Mouse (Mus musculus) midbrain, embryonic 13.5 days (tissue): ENCODE measurements around the gene Pcna. TPM values are rescaled to one million over a fixed set of nuclear protein-coding genes. Genes with fewer than 3 reads are reported as not detected.

ENCODE experiments used
- ATAC-seq: fragments of 200-750 bp; cut with Nextera tagmentation; 2 replicates; pipeline ENCODE4 v1.8.0; 2017; ENCODE audit warnings: mild to moderate bottlenecking, moderate TSS enrichment, moderate library complexity
- H3K27ac ChIP-seq: fragments of 300-500 bp; sonication (generic); 2 replicates; pipeline ENCODE4 v1.5.1; 2015; ENCODE audit warnings: inconsistent platforms, mild to moderate bottlenecking, moderate library complexity
- H3K27me3 ChIP-seq: fragments of 300-500 bp; sonication (generic); 2 replicates; pipeline ENCODE4 v1.6.1; 2015; ENCODE audit warnings: mild to moderate bottlenecking, inconsistent platforms
- H3K36me3 ChIP-seq: fragments of 300-500 bp; sonication (generic); 2 replicates; pipeline ENCODE4 v1.6.1; 2015; ENCODE audit warnings: mild to moderate bottlenecking, inconsistent platforms
- H3K4me1 ChIP-seq: fragments of 300-500 bp; sonication (generic); replicated peaks from 2 replicates; pipeline ENCODE4 v1.6.1; 2015; ENCODE audit warnings: inconsistent platforms
- H3K4me2 ChIP-seq: fragments of 300-500 bp; sonication (generic); replicated peaks from 2 replicates; pipeline ENCODE4 v1.6.1; 2015; ENCODE audit warnings: moderate library complexity, mild to moderate bottlenecking, inconsistent platforms
- H3K4me3 ChIP-seq: fragments of 300-500 bp; sonication (generic); replicated peaks from 2 replicates; pipeline ENCODE4 v1.5.1; 2015; ENCODE audit warnings: mild to moderate bottlenecking, inconsistent platforms
- H3K9ac ChIP-seq: fragments of 300-500 bp; sonication (generic); replicated peaks from 2 replicates; pipeline ENCODE4 v1.6.1; 2015; ENCODE audit warnings: mild to moderate bottlenecking, inconsistent platforms
- H3K9me3 ChIP-seq: fragments of 300-500 bp; sonication (generic); 2 replicates; pipeline ENCODE4 v1.6.1; 2016; ENCODE audit warnings: mild to moderate bottlenecking, inconsistent platforms
- WGBS: fragments of 180-500 bp; shearing (Covaris S2); methylation state at CpG from one replicate; pipeline ENCODE4 v1.1.7; 2015; 5-methylcytosine and 5-hydroxymethylcytosine counted together
- polyA plus RNA-seq: library from polyadenylated mRNA; unstranded; fragments of >200 nt; fragmentation: Nextera tagmentation; extraction: Ambion mirVana; gene quantifications from 2 replicates; pipeline ENCODE4 v1.2.1, GENCODE M21; 2015

Gene Pcna
- polyA plus RNA-seq, 1 experiment from 2014 or later: 157 TPM

- Histone ChIP-seq H3K4me2 (no peak overlapping the region), H3K4me3 (no peak overlapping the region), H3K9ac (no peak overlapping the region), H3K36me3 (no peaks in the 10 kb centered on the region), H3K9me3 (no peaks in the 10 kb centered on the region), H3K4me1 (no peaks in the 10 kb centered on the region), H3K27me3 (no peaks in the 10 kb centered on the region), H3K27ac (no peak overlapping the region)
- WGBS: 89% methylated on average over 5 of the region's 5 CpGs
- ATAC-seq: no peak
Measured at GRCm38 (mm10) chr2:132211995-132212656, 41.0 kb downstream of the Pcna start.

GRCm38 (mm10) chr2:132210806-132211312 is 42.3 kb downstream of the Pcna start:
- H3K4me2 ChIP-seq: no peak overlapping the region
- no peaks in the 10 kb centered on the region for H3K9me3 ChIP-seq
- H3K4me3 ChIP-seq: no peak overlapping the region
- H3K36me3 ChIP-seq: no peaks in the 10 kb centered on the region
- H3K9ac ChIP-seq: no peak overlapping the region
- H3K27ac ChIP-seq: no peak overlapping the region
- ATAC-seq: no peak
- whole genome bisulfite sequencing: 89% methylated on average over 9 of the region's 9 CpGs
- no peaks in the 10 kb centered on the region for H3K27me3 ChIP-seq
- no peaks in the 10 kb centered on the region for H3K4me1 ChIP-seq

DNA sequence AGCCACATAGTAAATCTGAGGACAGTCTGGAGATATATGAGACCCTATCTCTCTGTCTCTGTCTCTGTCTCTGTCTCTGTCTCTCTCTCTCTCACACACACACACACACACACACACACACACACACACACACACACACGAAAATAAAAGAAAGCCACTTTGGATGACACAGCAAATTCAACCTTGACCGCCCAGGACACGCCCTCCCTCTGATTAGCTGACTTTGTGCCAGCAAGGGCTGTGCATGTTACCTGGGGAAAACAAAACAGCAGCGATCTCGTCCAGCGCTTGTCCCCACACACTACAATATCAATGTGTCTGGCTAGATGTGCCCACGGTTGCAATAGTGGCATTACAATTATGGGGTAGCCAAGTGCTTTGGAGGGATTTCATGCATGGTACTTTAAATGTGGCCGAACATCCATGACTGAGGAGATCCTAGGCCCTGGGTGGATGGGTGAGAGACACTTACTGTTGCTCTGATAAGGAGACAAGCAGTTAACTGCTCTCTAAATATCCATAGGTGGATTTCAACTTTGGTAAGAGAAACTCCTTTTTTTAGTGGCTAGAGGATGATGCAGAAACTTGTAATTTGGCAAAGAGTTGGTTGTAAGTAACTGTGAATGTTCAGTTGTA is 44.8 kb downstream of the Pcna start:
- no peaks in the 10 kb centered on the region for H3K27me3 ChIP-seq
- no peak overlapping the region for H3K4me2 ChIP-seq
- no peaks in the 10 kb centered on the region for H3K9me3 ChIP-seq
- no peak overlapping the region for H3K9ac ChIP-seq
- H3K4me1 ChIP-seq: no peaks in the 10 kb centered on the region
- ATAC-seq: no peak
- WGBS: 86% methylated on average over 8 of the region's 8 CpGs
- no peak overlapping the region for H3K4me3 ChIP-seq
- no peaks in the 10 kb centered on the region for H3K36me3 ChIP-seq
- no peak overlapping the region for H3K27ac ChIP-seq

DNA sequence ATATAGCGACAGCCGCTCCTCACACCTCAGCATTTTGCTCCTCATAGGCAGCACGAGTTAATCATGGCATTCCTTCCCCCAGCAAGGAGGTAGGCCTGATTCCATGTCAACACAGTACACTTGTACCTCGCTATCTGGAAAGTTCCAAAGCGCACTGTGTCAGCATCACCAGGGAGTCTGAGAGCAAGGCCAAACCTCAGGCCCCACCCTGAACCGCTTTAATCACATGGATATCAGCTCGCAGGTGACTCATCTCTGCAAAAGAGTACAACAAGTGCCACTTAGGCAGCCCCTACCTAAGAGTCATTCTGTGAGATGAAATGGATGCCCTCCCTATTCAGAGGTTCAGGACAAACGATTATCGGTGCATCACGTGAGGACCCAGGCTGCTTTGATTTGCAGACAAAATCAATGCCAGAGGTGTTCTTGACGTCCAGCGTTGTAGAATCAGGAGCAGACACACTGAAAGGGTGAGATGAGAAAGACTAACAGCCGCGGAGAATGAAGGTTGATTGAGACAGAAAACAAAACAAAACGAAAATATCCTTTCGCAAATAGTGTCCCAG is 46.7 kb downstream of the Pcna start:
- H3K4me3 ChIP-seq: no peak overlapping the region
- 85% methylated on average over 16 of the region's 16 CpGs for WGBS
- no peak overlapping the region for H3K27ac ChIP-seq
- no peak for ATAC-seq
- no peaks in the 10 kb centered on the region for H3K4me1 ChIP-seq
- H3K9ac ChIP-seq: no peak overlapping the region
- H3K27me3 ChIP-seq: no peaks in the 10 kb centered on the region
- no peaks in the 10 kb centered on the region for H3K36me3 ChIP-seq
- H3K9me3 ChIP-seq: no peaks in the 10 kb centered on the region
- no peak overlapping the region for H3K4me2 ChIP-seq

GRCm38 (mm10) chr2:132205549-132205948 is 47.6 kb downstream of the Pcna start:
- no peaks in the 10 kb centered on the region for H3K9me3 ChIP-seq
- ATAC-seq: no peak
- no peaks in the 10 kb centered on the region for H3K36me3 ChIP-seq
- no peak overlapping the region for H3K27ac ChIP-seq
- no peak overlapping the region for H3K4me3 ChIP-seq
- 86% methylated on average over 4 of the region's 4 CpGs for WGBS
- no peaks in the 10 kb centered on the region for H3K4me1 ChIP-seq
- H3K4me2 ChIP-seq: no peak overlapping the region
- no peaks in the 10 kb centered on the region for H3K27me3 ChIP-seq
- H3K9ac ChIP-seq: no peak overlapping the region

DNA sequence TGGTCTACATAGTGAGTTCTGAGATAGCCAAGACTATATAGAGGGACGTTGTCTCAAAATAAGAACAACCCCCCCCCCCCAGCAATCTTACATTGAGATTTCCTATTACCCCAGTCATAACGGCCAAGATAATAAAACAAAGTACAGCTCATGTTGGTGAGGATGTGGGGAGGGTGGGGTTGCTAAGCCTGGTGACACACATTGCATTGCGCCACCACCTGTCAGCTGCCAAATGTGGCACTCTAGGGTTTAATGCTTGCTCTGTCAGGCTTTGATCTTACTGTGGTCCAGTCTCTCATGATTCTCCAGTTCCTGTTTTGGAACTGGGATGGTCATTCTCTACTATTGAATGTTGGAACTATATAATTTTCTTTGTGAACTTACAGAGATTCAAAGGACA is 49.3 kb downstream of the Pcna start:
- no peak overlapping the region for H3K4me3 ChIP-seq
- H3K4me1 ChIP-seq: no peaks in the 10 kb centered on the region
- H3K9ac ChIP-seq: no peak overlapping the region
- no peak overlapping the region for H3K27ac ChIP-seq
- no peak overlapping the region for H3K4me2 ChIP-seq
- WGBS: 92% methylated on average over 3 of the region's 3 CpGs
- no peaks in the 10 kb centered on the region for H3K36me3 ChIP-seq
- H3K27me3 ChIP-seq: no peaks in the 10 kb centered on the region
- no peaks in the 10 kb centered on the region for H3K9me3 ChIP-seq
- no peak for ATAC-seq

GRCm38 (mm10) chr2:132203186-132203585 is 49.9 kb downstream of the Pcna start:
- Histone ChIP-seq H3K4me1 (no peaks in the 10 kb centered on the region), H3K27ac (no peak overlapping the region), H3K4me2 (no peak overlapping the region), H3K27me3 (no peaks in the 10 kb centered on the region), H3K9me3 (no peaks in the 10 kb centered on the region), H3K36me3 (no peaks in the 10 kb centered on the region), H3K9ac (no peak overlapping the region), H3K4me3 (no peak overlapping the region)
- 87% methylated on average over 3 of the region's 3 CpGs for WGBS
- no peak for ATAC-seq

Other genes starting within 250 kb of the Pcna start
- 28.0 and 29.6 TPM in 2 replicates for gene Rassf2, start 223.1 kb downstream of the Pcna start, polyA plus RNA-seq
- gene Slc23a2, start 108.2 kb downstream of the Pcna start, polyA plus RNA-seq: 19.8 and 22.7 TPM in 2 replicates
- 53.9 TPM in 2 replicates for gene Tmem230, start 5.5 kb downstream of the Pcna start, polyA plus RNA-seq
- gene Cds2, start 9.8 kb upstream of the Pcna start, polyA plus RNA-seq: 24.4 and 28.4 TPM in 2 replicates
- 3.6 and 9.2 TPM in 2 replicates for gene Prokr2, start 132.1 kb upstream of the Pcna start, polyA plus RNA-seq